Mouse (Mus musculus) layer of hippocampus, adult 18-20 months (tissue): ENCODE data around the gene Vmn1r176. TPM values are rescaled to one million over a fixed set of nuclear protein-coding genes. Genes with fewer than 3 reads are reported as not detected.
"Not testable (repeated sequence)": the region's sequence is repeated elsewhere in the genome, so short reads cannot be mapped to it uniquely, and the experiment has no call there.

Source experiments
- DNase-seq, 2 experiments: peaks; one replicate each; pipeline ENCODE4 v3.0.0; 2022; ENCODE audit warnings: low spot score in 2 of 2
- long read RNA-seq: library from polyadenylated mRNA; stranded (forward); transcript quantifications from one replicate; pipeline ENCODE4 v2.0.0, GENCODE M21; 2021
- total RNA-seq, 2 experiments: library from RNA; stranded (reverse); gene quantifications; 2 replicates each; pipeline ENCODE4 v1.2.3; 2021

Gene Vmn1r176
- total RNA-seq: not detected
- long read RNA-seq: 0 reads

- DNase-seq: not testable (repeated sequence)
Measured at GRCm38 (mm10) chr7:23837272-23837671, at the start of gene Vmn1r176. Vmn1r176 (minus strand) TSS chr7:23837372.

GRCm38 (mm10) chr7:23876918-23877317 is 39.7 kb upstream of the Vmn1r176 start:
- not testable (repeated sequence) for DNase-seq

- DNase-seq: not testable (repeated sequence)
Measured at GRCm38 (mm10) chr7:23866349-23866748, 29.2 kb upstream of the Vmn1r176 start, which contains the start of gene Vmn1r177. Vmn1r177 (minus strand) TSS chr7:23866449.

GRCm38 (mm10) chr7:23810543-23810942 is 26.6 kb downstream of the Vmn1r176 start, which contains the start of gene Vmn1r175:
Vmn1r175 (minus strand) TSS chr7:23810643.
- DNase-seq: not testable (repeated sequence)

GRCm38 (mm10) chr7:23784526-23784925 is 52.6 kb downstream of the Vmn1r176 start:
- DNase-seq: no peak

Other genes starting within 250 kb of the Vmn1r176 start
- not detected for gene Vmn1r170, start 231.2 kb downstream of the Vmn1r176 start, total RNA-seq
- not detected for gene Vmn1r171, start 206.7 kb downstream of the Vmn1r176 start, total RNA-seq
- gene Vmn1r172, start 179.1 kb downstream of the Vmn1r176 start, total RNA-seq: not detected
- not detected for gene Vmn1r173, start 136.7 kb downstream of the Vmn1r176 start, total RNA-seq
- not detected for gene Vmn1r174, start 85.1 kb downstream of the Vmn1r176 start, total RNA-seq
- not detected for gene Vmn1r175, start 26.7 kb downstream of the Vmn1r176 start, total RNA-seq
- not detected for gene Vmn1r177, start 29.1 kb upstream of the Vmn1r176 start, total RNA-seq
- not detected for gene Vmn1r178, start 54.6 kb upstream of the Vmn1r176 start, total RNA-seq
- gene Vmn1r179, start 89.6 kb upstream of the Vmn1r176 start, total RNA-seq: not detected
- not detected for gene Vmn1r180, start 113.3 kb upstream of the Vmn1r176 start, total RNA-seq
- gene Vmn1r181, start 137.2 kb upstream of the Vmn1r176 start, total RNA-seq: not detected
- not detected for gene V1rd19, start 164.3 kb upstream of the Vmn1r176 start, total RNA-seq
- not detected for gene Vmn1r183, start 215.9 kb upstream of the Vmn1r176 start, total RNA-seq
- 10 to 100 TPM; 45.3 to 48.6 TPM for gene Zfp180, start 244.6 kb upstream of the Vmn1r176 start, total RNA-seq